Mouse (Mus musculus) layer of hippocampus, adult 8-10 months (tissue): Measurements from ENCODE around the gene Speer4a. TPM values are rescaled to one million over a fixed set of nuclear protein-coding genes. Genes with fewer than 3 reads are reported as not detected.
"Not testable (repeated sequence)": the region's sequence is repeated elsewhere in the genome, so short reads cannot be mapped to it uniquely, and the experiment has no call there.

ENCODE experiments used
- DNase-seq, 2 experiments: peaks; one replicate each; pipeline ENCODE4 v3.0.0; 2022; ENCODE audit warnings: low spot score in 2 of 2
- total RNA-seq, 4 experiments: library from RNA; stranded (reverse); gene quantifications; 2 replicates each; pipeline ENCODE4 v1.2.4; 2022

Speer4a gene
- total RNA-seq = not detected

GRCm38 (mm10) chr5:26039458-26039857, at the start of gene Speer4a:
TSS of gene Speer4a (minus strand) at chr5:26039558.
- DNase-seq = not testable (repeated sequence)

- not testable (repeated sequence) for DNase-seq
Observed at GRCm38 (mm10) chr5:26079023-26079422, 39.7 kb upstream of the Speer4a start.

- no peak for DNase-seq
Observed at GRCm38 (mm10) chr5:26070716-26071115, 31.4 kb upstream of the Speer4a start.

- not testable (repeated sequence) for DNase-seq
Observed at GRCm38 (mm10) chr5:26058481-26058880, 19.1 kb upstream of the Speer4a start, which contains the start of gene Gm7347. TSS of gene Gm7347 (minus strand) at chr5:26058581.

- DNase-seq = not testable (repeated sequence)
Observed at GRCm38 (mm10) chr5:26022816-26023215, 16.5 kb downstream of the Speer4a start, which contains the start of gene Gm5862. TSS of gene Gm5862 (minus strand) at chr5:26022916.

- not testable (repeated sequence) for DNase-seq
Observed at GRCm38 (mm10) chr5:26007697-26008096, 31.7 kb downstream of the Speer4a start.

- peak; percentile 14 to 28 for DNase-seq
Observed at GRCm38 (mm10) chr5:26006937-26007695, 32.2 kb downstream of the Speer4a start.

- DNase-seq = not testable (repeated sequence)
Observed at GRCm38 (mm10) chr5:26004698-26005097, 34.7 kb downstream of the Speer4a start, which contains the start of gene Gm1979. TSS of gene Gm1979 (minus strand) at chr5:26004798.

- not testable (repeated sequence) for DNase-seq
Observed at GRCm38 (mm10) chr5:25988550-25988949, 50.8 kb downstream of the Speer4a start, which contains the start of gene Gm21698. TSS of gene Gm21698 (minus strand) at chr5:25988650.

Other genes starting within 250 kb of the Speer4a start
- gene Gm21663, start 97.2 kb downstream of the Speer4a start, total RNA-seq = not detected
- gene Gm21671, start 85.1 kb downstream of the Speer4a start, total RNA-seq = not detected
- gene Gm21680, start 66.9 kb downstream of the Speer4a start, total RNA-seq = not detected
- gene Gm21698, start 50.9 kb downstream of the Speer4a start, total RNA-seq = not detected
- gene Gm1979, start 34.8 kb downstream of the Speer4a start, total RNA-seq = under 1 TPM in 1 of 4 experiments, not detected in 3; 0.93 TPM
- not detected for gene Gm5862, start 16.6 kb downstream of the Speer4a start, total RNA-seq
- gene Gm7347, start 19.0 kb upstream of the Speer4a start, total RNA-seq = under 1 TPM in 1 of 4 experiments, not detected in 3; 0.11 TPM
- not detected for gene Gm10471, start 49.7 kb upstream of the Speer4a start, total RNA-seq
- not detected for gene 5031410I06Rik, start 65.8 kb upstream of the Speer4a start, total RNA-seq
- gene Gm10220, start 81.9 kb upstream of the Speer4a start, total RNA-seq = not detected
- gene Gm7361, start 218.1 kb upstream of the Speer4a start, total RNA-seq = under 1 TPM; 0.39 to 0.59 (median 0.48) TPM